Mouse (Mus musculus) adrenal gland, postnatal 10 days (tissue): Measurements from ENCODE around the gene Osbpl10. TPM values are rescaled to one million over a fixed set of nuclear protein-coding genes. Genes with fewer than 3 reads are reported as not detected.

Source experiments
- DNase-seq: peaks from one replicate; pipeline ENCODE4 v3.0.0; 2021; ENCODE audit warnings: mixed read lengths
- total RNA-seq, 2 experiments: library from RNA; stranded (reverse); gene quantifications; 2 replicates each; pipeline ENCODE4 v1.2.3; 2021

Gene Osbpl10
- total RNA-seq, 2 experiments from 2014 or later: 8.1 to 8.5 TPM

DNA sequence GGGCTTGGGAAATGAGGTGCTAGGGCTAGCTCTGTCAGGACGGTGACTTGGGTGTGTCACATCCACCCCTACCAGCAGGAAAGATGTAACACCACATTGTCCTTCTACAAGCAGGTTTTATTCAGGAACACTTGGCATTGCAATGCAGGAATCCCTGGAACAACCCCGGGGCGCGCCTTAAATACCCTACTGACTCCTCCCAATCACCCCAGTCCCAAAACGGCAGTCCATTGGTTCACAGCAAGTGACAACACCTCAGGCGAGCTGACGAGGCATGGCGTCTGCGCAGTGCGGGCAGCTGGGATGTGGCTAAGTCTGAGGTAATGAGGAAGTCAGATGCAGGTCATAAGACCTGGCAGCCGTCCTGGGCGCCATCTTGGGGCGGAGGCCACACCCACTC, 191.2 kb downstream of the Osbpl10 start:
- DNase-seq: no peak

- no peak for DNase-seq
Measured at GRCm38 (mm10) chr9:115172096-115172495, 193.7 kb downstream of the Osbpl10 start.

- DNase-seq: no peak
Measured at GRCm38 (mm10) chr9:115179154-115179553, 200.8 kb downstream of the Osbpl10 start.

DNA sequence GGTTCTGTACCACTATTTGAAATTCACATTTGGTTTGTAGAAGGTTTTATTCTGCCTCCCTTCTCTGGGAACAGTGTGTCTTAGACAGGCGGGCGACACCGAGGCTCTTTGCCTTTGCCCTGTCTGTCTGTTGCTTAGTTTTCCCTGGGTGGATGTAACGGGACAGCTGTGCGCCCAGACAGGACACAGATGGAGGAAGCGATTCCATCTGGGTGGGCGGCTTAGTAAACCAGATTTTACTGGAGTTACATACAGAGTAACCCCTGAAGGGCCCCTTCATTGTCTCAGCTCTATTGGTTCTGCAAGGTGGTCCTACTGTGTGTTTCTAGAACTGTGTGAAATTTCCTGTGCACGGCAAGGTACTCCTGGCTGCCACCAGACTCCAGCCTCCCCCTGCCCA, 201.6 kb downstream of the Osbpl10 start:
- DNase-seq: no peak

GRCm38 (mm10) chr9:115186402-115186801, 208.0 kb downstream of the Osbpl10 start:
- no peak for DNase-seq

DNA sequence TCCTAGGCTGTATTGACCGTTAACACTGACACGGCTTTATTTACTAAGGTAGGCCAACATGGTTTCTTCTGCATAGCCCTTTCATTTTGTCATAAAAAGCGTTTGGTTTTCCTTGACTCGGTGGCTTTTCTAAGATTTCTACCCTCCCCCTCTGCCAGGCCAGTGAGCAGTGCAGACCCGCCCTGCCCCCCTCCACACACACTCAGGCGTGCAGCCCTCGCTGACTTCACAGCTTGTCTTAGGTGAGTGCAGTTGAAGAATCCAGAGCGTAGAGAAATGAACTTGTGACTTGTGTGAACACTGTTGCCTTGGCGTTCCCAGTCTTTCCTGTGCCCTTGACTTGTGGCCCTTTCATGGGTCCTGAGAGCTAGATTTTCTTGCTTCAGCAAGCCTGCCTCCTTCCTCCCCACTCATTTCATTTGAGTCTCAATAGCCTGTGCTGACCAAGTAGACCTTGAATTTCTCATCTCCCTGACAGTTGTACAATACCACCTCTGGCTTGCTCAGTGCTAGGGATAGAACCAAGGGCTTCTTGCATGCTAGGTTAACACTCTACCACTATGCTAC, 212.1 kb downstream of the Osbpl10 start:
- DNase-seq: no peak

DNA sequence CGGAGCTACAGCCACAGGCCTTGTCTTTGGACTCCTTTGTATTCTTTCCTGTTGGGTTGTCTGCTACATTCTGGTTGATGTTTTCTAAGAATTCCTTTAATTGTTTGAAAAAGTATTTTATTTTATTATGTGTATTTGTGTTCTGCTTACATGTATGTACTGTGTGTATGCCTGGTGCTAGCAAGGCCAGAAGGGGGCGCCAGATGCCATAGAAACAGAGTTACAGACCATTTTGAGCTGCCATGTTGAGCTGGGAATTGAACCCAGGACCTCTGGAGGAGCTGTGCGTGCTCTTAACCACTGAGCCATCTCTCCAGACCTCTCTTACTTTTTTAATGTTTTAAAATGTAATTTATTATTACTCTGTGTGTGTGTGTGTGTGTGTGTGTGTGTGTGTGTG, 214.5 kb downstream of the Osbpl10 start:
- DNase-seq: no peak

DNA sequence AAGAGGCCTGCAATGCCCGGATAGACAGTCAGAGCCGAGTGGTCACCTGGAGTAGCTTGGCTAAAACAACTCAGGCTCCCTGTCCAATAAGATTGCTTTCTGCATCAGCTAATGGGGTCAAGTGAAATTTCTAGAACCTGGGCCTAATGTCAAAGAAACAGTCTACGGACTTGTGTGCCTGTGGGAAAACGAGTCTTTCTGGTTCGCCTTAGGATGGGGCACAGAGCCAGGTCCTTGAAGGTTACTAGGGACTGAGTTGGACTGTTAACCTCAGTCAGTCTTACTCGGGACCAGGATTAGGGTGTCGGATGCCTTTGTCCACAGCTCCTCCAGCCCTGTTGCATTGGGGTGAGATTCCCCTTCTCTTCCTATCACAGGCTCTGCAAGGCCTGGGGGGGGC, 218.7 kb downstream of the Osbpl10 start:
- peak; percentile 50 for DNase-seq

GRCm38 (mm10) chr9:115200166-115200862, 221.9 kb downstream of the Osbpl10 start:
- DNase-seq: no peak

GRCm38 (mm10) chr9:115201264-115201663, 222.9 kb downstream of the Osbpl10 start:
- DNase-seq: no peak

DNA sequence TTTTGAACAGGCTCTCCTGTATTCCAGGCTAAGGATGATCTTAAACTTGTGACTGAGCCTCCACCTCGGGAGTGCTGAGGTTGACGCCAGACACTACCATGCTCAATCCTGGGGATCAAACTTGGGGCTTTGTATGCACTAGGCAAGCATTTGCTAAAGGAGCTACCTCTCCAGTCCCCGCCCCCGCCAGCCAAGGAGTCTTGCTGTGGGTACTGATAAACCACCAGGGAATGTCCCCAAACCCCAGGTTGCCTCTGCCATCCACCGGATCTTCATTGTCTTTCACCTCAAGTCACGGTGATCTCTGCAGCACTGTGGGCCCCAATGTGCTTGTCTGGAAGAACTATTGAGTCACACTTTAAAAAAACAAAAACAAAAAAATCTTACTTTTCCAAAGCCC, 224.8 kb downstream of the Osbpl10 start:
- DNase-seq: no peak

GRCm38 (mm10) chr9:115205491-115205890, 227.1 kb downstream of the Osbpl10 start:
- no peak for DNase-seq

DNA sequence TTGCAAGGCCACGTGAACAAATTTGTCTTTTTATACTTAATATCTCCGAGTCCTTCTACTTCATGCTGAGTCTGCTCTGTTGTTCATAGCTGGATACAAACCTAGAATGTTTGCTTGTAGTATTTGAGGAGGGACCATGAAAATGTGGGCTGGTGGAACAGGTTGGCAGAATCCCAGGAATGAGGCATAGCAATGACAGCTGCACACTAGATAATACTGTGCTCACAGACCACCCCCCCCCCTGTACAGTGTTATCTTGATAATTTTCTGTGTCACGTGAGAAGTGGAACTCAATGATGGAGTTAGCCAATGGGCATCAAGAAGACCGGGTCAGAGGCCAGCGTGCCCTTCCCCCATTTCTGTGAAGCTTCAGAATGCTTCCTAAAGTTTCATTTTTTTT, 227.8 kb downstream of the Osbpl10 start:
- DNase-seq: no peak

DNA sequence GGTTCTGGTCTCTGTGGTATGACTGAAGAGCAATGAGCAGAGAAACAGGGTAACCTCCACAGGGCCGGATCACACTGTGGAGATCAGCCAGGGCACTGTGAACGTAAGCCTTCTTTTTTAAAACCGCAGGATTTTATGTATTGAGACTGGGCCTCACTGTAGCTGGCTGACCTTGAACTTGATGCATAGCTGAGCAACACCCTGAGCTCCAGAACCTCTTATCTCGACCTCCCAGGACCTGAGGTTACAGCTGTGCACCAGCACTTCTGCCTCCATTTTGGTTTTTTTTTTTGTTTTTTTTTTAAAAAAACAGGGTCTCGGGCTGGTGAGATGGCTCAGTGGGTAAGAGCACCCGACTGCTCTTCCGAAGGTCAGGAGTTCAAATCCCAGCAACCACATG, 231.4 kb downstream of the Osbpl10 start:
- DNase-seq: no peak

- no peak for DNase-seq
Measured at GRCm38 (mm10) chr9:115210535-115210934, 232.2 kb downstream of the Osbpl10 start.

GRCm38 (mm10) chr9:115213755-115214264, 235.4 kb downstream of the Osbpl10 start:
- no peak for DNase-seq

GRCm38 (mm10) chr9:115214572-115215571, 236.5 kb downstream of the Osbpl10 start:
- no peak for DNase-seq

DNA sequence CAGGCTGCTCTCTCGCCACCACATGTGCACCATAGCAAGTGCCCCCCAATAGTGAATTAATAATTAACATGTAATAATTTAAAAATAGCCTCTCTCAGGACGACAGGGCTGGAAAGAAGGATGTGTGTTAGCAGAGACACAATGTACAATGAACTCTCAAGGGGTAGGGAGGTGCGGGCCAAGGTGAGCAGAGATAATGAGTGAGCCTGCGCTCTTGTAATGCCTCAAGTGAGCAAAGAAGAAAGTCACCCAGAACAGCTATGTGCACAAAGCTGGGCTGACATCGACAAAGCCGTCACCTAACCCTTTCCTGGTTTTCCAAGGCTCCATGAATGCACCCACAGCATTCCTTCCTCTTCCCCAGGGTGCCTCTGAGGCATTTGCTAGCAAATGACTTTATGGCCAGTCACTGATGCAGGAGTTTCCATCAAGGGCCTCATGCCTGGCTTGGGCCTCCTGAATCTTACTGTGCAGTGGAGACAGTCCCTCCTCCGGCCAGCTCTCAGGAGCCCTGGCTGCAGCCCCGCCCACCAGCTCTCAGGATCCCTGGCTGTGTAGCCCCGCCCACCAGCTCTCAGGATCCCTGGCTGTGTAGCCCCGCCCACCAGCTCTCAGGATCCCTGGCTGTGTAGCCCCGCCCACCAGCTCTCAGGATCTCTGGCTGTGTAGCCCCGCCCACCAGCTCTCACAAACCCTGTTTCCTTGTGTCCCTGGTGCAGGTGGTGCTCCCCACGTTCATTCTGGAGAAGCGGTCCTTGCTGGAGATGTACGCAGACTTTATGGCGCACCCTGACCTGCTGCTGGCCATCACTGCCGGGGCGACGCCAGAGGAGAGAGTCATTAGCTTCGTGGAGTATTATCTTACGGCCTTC, 237.7 kb downstream of the Osbpl10 start:
- no peak for DNase-seq

DNA sequence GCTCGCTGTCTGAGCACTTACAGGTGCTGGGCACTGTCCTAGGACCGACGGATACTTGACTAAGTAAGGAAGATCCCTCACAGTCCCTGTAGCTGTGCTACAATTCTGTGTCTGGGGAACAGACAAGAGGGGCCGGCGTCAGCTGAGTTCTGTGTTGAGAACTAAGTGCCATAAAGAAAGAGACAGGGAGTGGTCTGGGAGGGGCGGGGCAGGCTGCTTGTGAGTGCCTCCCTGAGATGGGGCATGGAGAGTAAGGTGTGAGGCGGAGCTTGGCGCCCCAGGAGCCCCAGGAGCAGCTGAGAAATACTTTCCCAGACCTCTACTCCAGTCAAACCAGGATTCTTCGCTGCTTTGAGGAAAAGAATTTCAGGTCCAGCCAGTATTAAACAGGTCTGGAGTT, 239.6 kb downstream of the Osbpl10 start:
- no peak for DNase-seq

DNA sequence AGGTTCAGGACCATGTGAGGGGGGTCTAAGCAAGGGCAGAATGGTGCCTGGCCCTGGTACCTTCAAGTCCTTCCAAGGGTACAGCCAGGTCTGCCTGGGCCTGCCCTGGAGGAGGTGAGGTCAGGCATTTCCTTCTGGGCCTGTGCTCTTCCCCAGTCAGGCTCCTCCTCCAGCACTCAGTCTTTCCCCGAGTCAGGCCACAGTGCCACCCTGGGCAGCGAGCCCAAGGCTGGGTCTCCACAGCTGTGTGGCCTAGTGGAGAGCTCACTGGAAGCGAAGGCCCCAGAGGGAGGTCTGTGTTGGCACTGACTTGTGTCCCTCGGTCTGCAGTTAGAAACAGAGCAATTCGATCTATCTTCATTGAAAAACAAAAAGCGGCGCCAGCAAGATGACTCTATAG, 242.1 kb downstream of the Osbpl10 start:
- peak; percentile 62 for DNase-seq

DNA sequence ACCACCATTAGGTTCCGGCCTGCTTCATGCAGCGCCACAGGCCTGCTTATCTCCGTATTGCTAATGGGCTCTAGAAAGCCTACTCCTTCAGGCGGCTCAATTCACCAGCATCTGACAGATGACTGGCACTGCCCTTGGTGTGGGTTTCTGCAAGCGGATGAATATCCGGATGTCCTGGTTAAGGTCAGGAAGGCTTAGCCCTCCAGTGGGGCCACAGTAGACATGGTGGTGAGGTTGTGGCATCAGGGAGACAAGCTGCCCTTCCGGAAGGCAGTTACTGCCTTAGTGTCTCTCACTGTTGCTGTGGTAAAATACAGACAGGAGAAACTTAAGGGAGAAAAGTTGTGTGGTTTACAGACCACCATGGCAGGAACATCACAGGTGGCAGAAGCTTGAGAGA, 242.9 kb downstream of the Osbpl10 start:
- DNase-seq: no peak
